Mouse (Mus musculus): Measurements from ENCODE around the gene Dock4.

GRCm38 (mm10) chr12:40431075-40431474, 14.7 kb upstream of the Dock4 start:
- TF ChIP-seq CTCF (IDR thresholded peaks at IDR 0.05; ENCODE audit: low read depth, low read length) (no peak), POLR2A (IDR thresholded peaks at IDR 0.05; ENCODE audit: insufficient read depth, low read length) (no peak)
